Mouse (Mus musculus) sigmoid colon, adult 10 weeks (tissue): ENCODE measurements around the gene Togaram1. TPM values are rescaled to one million over a fixed set of nuclear protein-coding genes. Genes with fewer than 3 reads are reported as not detected.

Experiments used
- polyA plus RNA-seq: library from polyadenylated mRNA; stranded (reverse); fragments of 350-450 nt; fragmentation: Illumina TruSeq; extraction: RNeasy Lipid Tissue Mini Kit (QIAGEN cat#74804); gene quantifications from one replicate; pipeline ENCODE4 v1.2.3, GENCODE M21; 2014; ENCODE audit warnings: low read depth, low replicate concordance

Gene Togaram1
- 70.7 TPM for polyA plus RNA-seq

GRCm38 (mm10) chr12:64965124-64966026 lies at the start of gene Togaram1, which contains the start of gene Klhl28:
Gene Togaram1 (plus strand): TSS chr12:64965804.
Gene Klhl28 (minus strand): TSS chr12:64965534.

GRCm38 (mm10) chr12:64917578-64918471 lies 47.8 kb upstream of the Togaram1 start, which contains the start of gene Gm527:
Gene Gm527 (plus strand): TSS chr12:64917906.

GRCm38 (mm10) chr12:65036190-65036870 lies 70.7 kb downstream of the Togaram1 start, which contains the start of gene Prpf39:
Gene Prpf39 (plus strand): TSS chr12:65036333.

Other genes starting within 250 kb of the Togaram1 start
- gene Gm527, start 47.9 kb upstream of the Togaram1 start, polyA plus RNA-seq = 42.2 TPM
- 35.1 TPM for gene Klhl28, start 270 bp upstream of the Togaram1 start, polyA plus RNA-seq
- 216 TPM for gene Prpf39, start 70.5 kb downstream of the Togaram1 start, polyA plus RNA-seq
- gene Fkbp3, start 108.2 kb downstream of the Togaram1 start, polyA plus RNA-seq = 205 TPM
- gene Fancm, start 109.8 kb downstream of the Togaram1 start, polyA plus RNA-seq = 5.7 TPM
- 21.2 TPM for gene Mis18bp1, start 206.8 kb downstream of the Togaram1 start, polyA plus RNA-seq